Mouse (Mus musculus): Measurements from ENCODE around the gene Nr4a3. TPM values are rescaled to one million over a fixed set of nuclear protein-coding genes. Genes with fewer than 3 reads are reported as not detected.

Nr4a3 gene
- total RNA-seq, 1 experiment = 0.09 TPM

GRCm38 (mm10) chr4:48108591-48108990 is 63.6 kb downstream of the Nr4a3 start:
- no peaks in the 10 kb centered on the region for H3K4me1 ChIP-seq (ENCODE audit: control insufficient read depth in 2 of 2, insufficient read depth in 2 of 2, low read length in 2 of 2, poor library complexity in 1 of 2)
- H3K9me3 ChIP-seq (ENCODE audit: control insufficient read depth, insufficient read depth, low read depth, low read length) = no peaks in the 10 kb centered on the region
- no peak overlapping the region for H3K4me3 ChIP-seq (ENCODE audit: insufficient read depth in 1 of 2, low read depth in 1 of 2, low read length in 2 of 2, poor library complexity in 1 of 2, severe bottlenecking in 1 of 2)
- DNase-seq (ENCODE audit: low read depth, low spot score) = no peak
- TF ChIP-seq MAFK (IDR thresholded peaks at IDR 0.05; ENCODE audit: insufficient read depth, low read depth, low read length) = no peak
- TF ChIP-seq ZC3H11A (IDR thresholded peaks at IDR 0.05; ENCODE audit: borderline replicate concordance, low read depth, low read length) = no peak
- TF ChIP-seq CHD2 (IDR thresholded peaks at IDR 0.05; ENCODE audit: low read depth, low read length) = no peak
- no peak for TF ChIP-seq HCFC1 (IDR thresholded peaks at IDR 0.05; ENCODE audit: borderline replicate concordance, insufficient read depth, low read length)
- TF ChIP-seq ZNF384 (IDR thresholded peaks at IDR 0.05; ENCODE audit: low read depth, low read length) = no peak
- no peak overlapping the region for H3K27ac ChIP-seq (ENCODE audit: insufficient read depth, low read depth, low read length, poor library complexity, severe bottlenecking)
- H3K36me3 ChIP-seq (ENCODE audit: control insufficient read depth, insufficient read depth, low read length, poor library complexity, severe bottlenecking) = no peaks in the 10 kb centered on the region
- no peak overlapping the region for H3K9ac ChIP-seq (ENCODE audit: insufficient read depth, low read depth, low read length, poor library complexity, severe bottlenecking)
- in situ Hi-C loops (cut with MboI; ENCODE audit: low sequenced_read_pairs in 2 of 2, unreplicated experiment in 2 of 2) = no loop called here

GRCm38 (mm10) chr4:48110331-48110730 is 65.4 kb downstream of the Nr4a3 start:
- DNase-seq (ENCODE audit: low read depth, low spot score) = no peak
- in situ Hi-C loops (cut with MboI; ENCODE audit: low sequenced_read_pairs in 2 of 2, unreplicated experiment in 2 of 2) = no loop called here

GRCm38 (mm10) chr4:48116191-48116590 is 71.2 kb downstream of the Nr4a3 start:
- Histone ChIP-seq H3K36me3 (ENCODE audit: control insufficient read depth, insufficient read depth, low read length, poor library complexity, severe bottlenecking) (no peaks in the 10 kb centered on the region), H3K9me3 (ENCODE audit: control insufficient read depth, insufficient read depth, low read depth, low read length) (no peaks in the 10 kb centered on the region), H3K27ac (ENCODE audit: insufficient read depth, low read depth, low read length, poor library complexity, severe bottlenecking) (no peak overlapping the region), H3K4me3 (ENCODE audit: insufficient read depth in 1 of 2, low read depth in 1 of 2, low read length in 2 of 2, poor library complexity in 1 of 2, severe bottlenecking in 1 of 2) (no peak overlapping the region), H3K4me1 (ENCODE audit: control insufficient read depth in 2 of 2, insufficient read depth in 2 of 2, low read length in 2 of 2, poor library complexity in 1 of 2) (no peaks in the 10 kb centered on the region), H3K9ac (ENCODE audit: insufficient read depth, low read depth, low read length, poor library complexity, severe bottlenecking) (no peak overlapping the region)
- in situ Hi-C loops (cut with MboI; ENCODE audit: low sequenced_read_pairs in 2 of 2, unreplicated experiment in 2 of 2) = no loop called here
- TF ChIP-seq CHD2 (IDR thresholded peaks at IDR 0.05; ENCODE audit: low read depth, low read length) = no peak
- no peak for TF ChIP-seq ZNF384 (IDR thresholded peaks at IDR 0.05; ENCODE audit: low read depth, low read length)
- TF ChIP-seq MAFK (IDR thresholded peaks at IDR 0.05; ENCODE audit: insufficient read depth, low read depth, low read length) = no peak
- no peak for TF ChIP-seq ZC3H11A (IDR thresholded peaks at IDR 0.05; ENCODE audit: borderline replicate concordance, low read depth, low read length)
- TF ChIP-seq HCFC1 (IDR thresholded peaks at IDR 0.05; ENCODE audit: borderline replicate concordance, insufficient read depth, low read length) = no peak
- peak; percentile 8 for DNase-seq (ENCODE audit: low read depth, low spot score)

More at GRCm38 (mm10) chr4:48110331-48110730, 65.4 kb downstream of the Nr4a3 start:
- H3K9ac ChIP-seq (ENCODE audit: insufficient read depth, low read depth, low read length, poor library complexity, severe bottlenecking) = no peak overlapping the region
- H3K4me3 ChIP-seq (ENCODE audit: insufficient read depth in 1 of 2, low read depth in 1 of 2, low read length in 2 of 2, poor library complexity in 1 of 2, severe bottlenecking in 1 of 2) = no peak overlapping the region
- no peaks in the 10 kb centered on the region for H3K4me1 ChIP-seq (ENCODE audit: control insufficient read depth in 2 of 2, insufficient read depth in 2 of 2, low read length in 2 of 2, poor library complexity in 1 of 2)
- H3K36me3 ChIP-seq (ENCODE audit: control insufficient read depth, insufficient read depth, low read length, poor library complexity, severe bottlenecking) = no peaks in the 10 kb centered on the region
- TF ChIP-seq CHD2 (IDR thresholded peaks at IDR 0.05; ENCODE audit: low read depth, low read length) (no peak), MAFK (IDR thresholded peaks at IDR 0.05; ENCODE audit: insufficient read depth, low read depth, low read length) (no peak), ZNF384 (IDR thresholded peaks at IDR 0.05; ENCODE audit: low read depth, low read length) (no peak), ZC3H11A (IDR thresholded peaks at IDR 0.05; ENCODE audit: borderline replicate concordance, low read depth, low read length) (no peak), HCFC1 (IDR thresholded peaks at IDR 0.05; ENCODE audit: borderline replicate concordance, insufficient read depth, low read length) (no peak)
- no peaks in the 10 kb centered on the region for H3K9me3 ChIP-seq (ENCODE audit: control insufficient read depth, insufficient read depth, low read depth, low read length)
- H3K27ac ChIP-seq (ENCODE audit: insufficient read depth, low read depth, low read length, poor library complexity, severe bottlenecking) = no peak overlapping the region

GRCm38 (mm10) chr4:48124416-48124772 is 79.4 kb downstream of the Nr4a3 start:
- Histone ChIP-seq H3K9ac (ENCODE audit: insufficient read depth, low read depth, low read length, poor library complexity, severe bottlenecking) (no peak overlapping the region), H3K36me3 (ENCODE audit: control insufficient read depth, insufficient read depth, low read length, poor library complexity, severe bottlenecking) (no peaks in the 10 kb centered on the region), H3K27ac (ENCODE audit: insufficient read depth, low read depth, low read length, poor library complexity, severe bottlenecking) (no peak overlapping the region), H3K4me3 (ENCODE audit: insufficient read depth in 1 of 2, low read depth in 1 of 2, low read length in 2 of 2, poor library complexity in 1 of 2, severe bottlenecking in 1 of 2) (peak overlapping the region; percentile 66 to 80; a peak in 3 of 4 replicates), H3K4me1 (ENCODE audit: control insufficient read depth in 2 of 2, insufficient read depth in 2 of 2, low read length in 2 of 2, poor library complexity in 1 of 2) (no peaks in the 10 kb centered on the region), H3K9me3 (ENCODE audit: control insufficient read depth, insufficient read depth, low read depth, low read length) (no peaks in the 10 kb centered on the region)
- no peak for TF ChIP-seq HCFC1 (IDR thresholded peaks at IDR 0.05; ENCODE audit: borderline replicate concordance, insufficient read depth, low read length)
- no peak for TF ChIP-seq MAFK (IDR thresholded peaks at IDR 0.05; ENCODE audit: insufficient read depth, low read depth, low read length)
- no peak for TF ChIP-seq ZNF384 (IDR thresholded peaks at IDR 0.05; ENCODE audit: low read depth, low read length)
- TF ChIP-seq ZC3H11A (IDR thresholded peaks at IDR 0.05; ENCODE audit: borderline replicate concordance, low read depth, low read length) = no peak
- TF ChIP-seq CHD2 (IDR thresholded peaks at IDR 0.05; ENCODE audit: low read depth, low read length) = no peak
- DNase-seq (ENCODE audit: low read depth, low spot score) = no peak
- in situ Hi-C loops (cut with MboI; ENCODE audit: low sequenced_read_pairs in 2 of 2, unreplicated experiment in 2 of 2) = no loop called here

Data from ES-E14 (cell line).